Mouse (Mus musculus): ENCODE results near the gene Dvl2. TPM values are rescaled to one million over a fixed set of nuclear protein-coding genes. Genes with fewer than 3 reads are reported as not detected.

Dvl2 gene
- polyA plus RNA-seq, 1 experiment from 2014 or later: 17.4 TPM

GRCm38 (mm10) chr11:69982225-69982624 is 18.2 kb upstream of the Dvl2 start, which contains the start of gene Elp5:
Gene Elp5, minus strand, starts transcription at chr11:69982517.
- 44% methylated on average over 8 of the region's 8 CpGs for WGBS
- Histone ChIP-seq H3K9ac (peak within 1 kb of the TSS; percentile 100), H3K9me3 (replicated peaks) (no peaks in the 10 kb centered on the region), H3K4me1 (replicated peaks) (peaks cover 31% of the 10 kb centered on the region), H3K36me3 (peaks cover 43% of the 10 kb centered on the region), H3K4me3 (peak within 1 kb of the TSS; percentile 98), H3K4me2 (peak within 1 kb of the TSS; percentile 89), H3K27me3 (no peaks in the 10 kb centered on the region), H3K27ac (peak within 1 kb of the TSS; percentile 100)
- ATAC-seq (replicated peaks; ENCODE audit: insufficient number of reproducible peaks, insufficient read depth, low FRiP score, low read depth): no peak

GRCm38 (mm10) chr11:69982877-69983276 is 17.5 kb upstream of the Dvl2 start:
- no peak for ATAC-seq (replicated peaks; ENCODE audit: insufficient number of reproducible peaks, insufficient read depth, low FRiP score, low read depth)
- peaks cover 46% of the 10 kb centered on the region for H3K36me3 ChIP-seq
- peak overlapping the region; percentile 100 for H3K27ac ChIP-seq
- peak overlapping the region; percentile 100 for H3K9ac ChIP-seq
- H3K27me3 ChIP-seq: no peaks in the 10 kb centered on the region
- H3K4me3 ChIP-seq: peak overlapping the region; percentile 98
- H3K9me3 ChIP-seq (replicated peaks): no peaks in the 10 kb centered on the region
- H3K4me1 ChIP-seq (replicated peaks): peaks cover 31% of the 10 kb centered on the region
- H3K4me2 ChIP-seq: peak overlapping the region; percentile 89
- whole genome bisulfite sequencing: 14% methylated on average over 5 of the region's 5 CpGs

GRCm38 (mm10) chr11:69983377-69983776 is 17.0 kb upstream of the Dvl2 start:
- peak overlapping the region; percentile 98 for H3K4me3 ChIP-seq
- H3K9me3 ChIP-seq (replicated peaks): no peaks in the 10 kb centered on the region
- H3K4me2 ChIP-seq: peak overlapping the region; percentile 89
- peaks cover 31% of the 10 kb centered on the region for H3K4me1 ChIP-seq (replicated peaks)
- peak overlapping the region; percentile 100 for H3K9ac ChIP-seq
- peak overlapping the region; percentile 100 for H3K27ac ChIP-seq
- WGBS: 76% methylated on average over 4 of the region's 4 CpGs
- peaks cover 47% of the 10 kb centered on the region for H3K36me3 ChIP-seq
- ATAC-seq (replicated peaks; ENCODE audit: insufficient number of reproducible peaks, insufficient read depth, low FRiP score, low read depth): no peak
- no peaks in the 10 kb centered on the region for H3K27me3 ChIP-seq

- no peak for ATAC-seq (replicated peaks; ENCODE audit: insufficient number of reproducible peaks, insufficient read depth, low FRiP score, low read depth)
- 88% methylated on average over 8 of the region's 8 CpGs for WGBS
- H3K36me3 ChIP-seq: peaks cover 51% of the 10 kb centered on the region
Measured at GRCm38 (mm10) chr11:69984431-69984830, 16.0 kb upstream of the Dvl2 start.

GRCm38 (mm10) chr11:69989949-69990348 is 10.4 kb upstream of the Dvl2 start:
- Histone ChIP-seq H3K9me3 (replicated peaks) (no peaks in the 10 kb centered on the region), H3K36me3 (peaks cover 63% of the 10 kb centered on the region), H3K9ac (no peak overlapping the region), H3K4me3 (no peak overlapping the region), H3K27ac (peak overlapping the region; percentile 96), H3K4me1 (replicated peaks) (peaks cover 27% of the 10 kb centered on the region), H3K27me3 (no peaks in the 10 kb centered on the region), H3K4me2 (no peak overlapping the region)
- ATAC-seq (replicated peaks; ENCODE audit: insufficient number of reproducible peaks, insufficient read depth, low FRiP score, low read depth): no peak
- WGBS: 85% methylated on average over 8 of the region's 8 CpGs

More at GRCm38 (mm10) chr11:69984431-69984830, 16.0 kb upstream of the Dvl2 start:
- Histone ChIP-seq H3K9me3 (replicated peaks) (no peaks in the 10 kb centered on the region), H3K4me3 (no peak overlapping the region), H3K9ac (no peak overlapping the region), H3K4me1 (replicated peaks) (peaks cover 24% of the 10 kb centered on the region), H3K27me3 (no peaks in the 10 kb centered on the region), H3K27ac (no peak overlapping the region), H3K4me2 (no peak overlapping the region)

- H3K36me3 ChIP-seq: peaks cover 55% of the 10 kb centered on the region
Measured at GRCm38 (mm10) chr11:69990850-69991691, 9.3 kb upstream of the Dvl2 start, which contains the start of gene Gabarap. Gene Gabarap, plus strand, starts transcription at chr11:69991143.

GRCm38 (mm10) chr11:69991711-69992110 is 8.7 kb upstream of the Dvl2 start:
- Histone ChIP-seq H3K9ac (peak overlapping the region; percentile 81), H3K4me1 (replicated peaks) (peaks cover 27% of the 10 kb centered on the region), H3K27ac (peak overlapping the region; percentile 96), H3K9me3 (replicated peaks) (no peaks in the 10 kb centered on the region), H3K4me2 (peak overlapping the region; percentile 80), H3K4me3 (peak overlapping the region; percentile 72), H3K36me3 (peaks cover 48% of the 10 kb centered on the region), H3K27me3 (no peaks in the 10 kb centered on the region)
- ATAC-seq (replicated peaks; ENCODE audit: insufficient number of reproducible peaks, insufficient read depth, low FRiP score, low read depth): no peak
- WGBS: under 1% methylated on average over 15 of the region's 15 CpGs

More at GRCm38 (mm10) chr11:69990850-69991691, 9.3 kb upstream of the Dvl2 start, which contains the start of gene Gabarap:
- peak; percentile 75 for ATAC-seq (replicated peaks; ENCODE audit: insufficient number of reproducible peaks, insufficient read depth, low FRiP score, low read depth)
- Histone ChIP-seq H3K4me3 (peak within 1 kb of the TSS; percentile 72), H3K27ac (peak within 1 kb of the TSS; percentile 96), H3K9me3 (replicated peaks) (no peaks in the 10 kb centered on the region), H3K4me2 (peak within 1 kb of the TSS; percentile 80), H3K4me1 (replicated peaks) (peaks cover 27% of the 10 kb centered on the region), H3K27me3 (no peaks in the 10 kb centered on the region), H3K9ac (peak within 1 kb of the TSS; percentile 81)
- WGBS: under 1% methylated on average over 40 of the region's 40 CpGs

GRCm38 (mm10) chr11:69992396-69992795 is 8.0 kb upstream of the Dvl2 start:
- Histone ChIP-seq H3K4me2 (peak overlapping the region; percentile 80), H3K9me3 (replicated peaks) (no peaks in the 10 kb centered on the region), H3K27me3 (no peaks in the 10 kb centered on the region), H3K9ac (peak overlapping the region; percentile 81; the same call in 1 of the 2 replicates), H3K4me1 (replicated peaks) (peaks cover 28% of the 10 kb centered on the region), H3K27ac (no peak overlapping the region), H3K4me3 (peak overlapping the region; percentile 72), H3K36me3 (peaks cover 41% of the 10 kb centered on the region)
- no peak for ATAC-seq (replicated peaks; ENCODE audit: insufficient number of reproducible peaks, insufficient read depth, low FRiP score, low read depth)
- WGBS: 72% methylated on average over 10 of the region's 10 CpGs

- H3K27me3 ChIP-seq: no peaks in the 10 kb centered on the region
- ATAC-seq (replicated peaks; ENCODE audit: insufficient number of reproducible peaks, insufficient read depth, low FRiP score, low read depth): no peak
- H3K9ac ChIP-seq: 0 out of 2 replicates have a peak overlapping the region, but pooled peaks have one; percentile 81
- peaks cover 37% of the 10 kb centered on the region for H3K36me3 ChIP-seq
- WGBS: 84% methylated on average over 3 of the region's 3 CpGs
- H3K27ac ChIP-seq: no peak overlapping the region
- peak overlapping the region; percentile 72 for H3K4me3 ChIP-seq
- no peaks in the 10 kb centered on the region for H3K9me3 ChIP-seq (replicated peaks)
- H3K4me2 ChIP-seq: peak overlapping the region; percentile 80
- peaks cover 34% of the 10 kb centered on the region for H3K4me1 ChIP-seq (replicated peaks)
Measured at GRCm38 (mm10) chr11:69992932-69993331, 7.5 kb upstream of the Dvl2 start.

- Histone ChIP-seq H3K9me3 (replicated peaks) (no peaks in the 10 kb centered on the region), H3K4me2 (peak overlapping the region; percentile 65), H3K4me1 (replicated peaks) (peaks cover 44% of the 10 kb centered on the region), H3K9ac (no peak overlapping the region), H3K27me3 (no peaks in the 10 kb centered on the region), H3K27ac (no peak overlapping the region), H3K4me3 (peak overlapping the region; percentile 96; the same call in 1 of the 2 replicates), H3K36me3 (peaks cover 37% of the 10 kb centered on the region)
- no peak for ATAC-seq (replicated peaks; ENCODE audit: insufficient number of reproducible peaks, insufficient read depth, low FRiP score, low read depth)
- WGBS: 87% methylated on average over 11 of the region's 11 CpGs
Measured at GRCm38 (mm10) chr11:69994401-69995090, 5.8 kb upstream of the Dvl2 start.

- Histone ChIP-seq H3K4me2 (peak within 1 kb of the TSS; percentile 65), H3K9ac (peak within 1 kb of the TSS; percentile 99), H3K4me3 (peak within 1 kb of the TSS; percentile 96), H3K9me3 (replicated peaks) (no peaks in the 10 kb centered on the region), H3K4me1 (replicated peaks) (peaks cover 40% of the 10 kb centered on the region), H3K27me3 (no peaks in the 10 kb centered on the region), H3K36me3 (peaks cover 31% of the 10 kb centered on the region), H3K27ac (peak within 1 kb of the TSS; percentile 99)
- under 1% methylated on average over 36 of the region's 36 CpGs for WGBS
- peak; percentile 72 for ATAC-seq (replicated peaks; ENCODE audit: insufficient number of reproducible peaks, insufficient read depth, low FRiP score, low read depth)
Measured at GRCm38 (mm10) chr11:69995391-69995960, 4.9 kb upstream of the Dvl2 start, which contains the start of gene Phf23. Gene Phf23, plus strand, starts transcription at chr11:69995777.
